Mouse (Mus musculus) right cerebral cortex, postnatal 36 days (tissue): ENCODE results near the gene Srl.
"Not testable (repeated sequence)": the region's sequence is repeated elsewhere in the genome, so short reads cannot be mapped to it uniquely, and the experiment has no call there.

ENCODE experiments used
- DNase-seq, 2 experiments: peaks; one replicate each; pipeline ENCODE4 v3.0.0; 2022; ENCODE audit warnings: low spot score in 2 of 2, mixed read lengths in 1 of 2

The Srl gene

DNA sequence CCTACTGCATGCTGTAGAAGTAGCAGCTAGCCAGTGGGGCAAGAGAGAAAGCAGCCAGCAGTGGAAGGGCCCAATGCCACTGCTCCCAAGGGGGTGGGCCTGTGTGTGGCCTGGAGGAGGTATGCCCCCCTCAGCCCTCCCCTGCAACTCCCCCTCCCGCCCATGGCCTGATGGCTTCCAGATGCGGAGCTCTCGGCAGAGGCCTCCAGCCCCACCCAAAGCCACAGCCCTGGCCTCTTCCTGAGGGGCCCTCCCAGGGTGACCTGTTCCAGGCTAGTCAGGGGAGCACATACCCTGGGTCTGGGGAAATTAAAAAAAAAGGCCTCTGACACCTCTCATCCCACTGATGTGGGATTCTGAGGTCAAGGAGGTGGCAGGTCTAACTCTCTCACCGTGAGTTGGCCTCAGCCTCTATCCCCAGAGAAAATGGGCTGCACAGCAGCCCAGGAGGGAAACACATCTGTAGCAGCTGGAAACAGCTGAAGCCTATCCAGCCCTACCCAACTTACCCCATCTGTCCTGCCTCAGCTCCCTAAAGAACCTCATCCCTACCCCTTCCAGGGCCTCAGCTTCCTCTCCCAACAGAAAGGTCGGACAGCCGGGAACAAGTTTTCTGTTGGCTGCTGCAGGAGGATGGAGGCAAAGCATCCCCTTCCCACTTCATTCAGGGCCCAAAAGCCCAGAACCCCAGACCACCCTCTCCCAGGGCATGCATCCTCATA, 11.4 kb upstream of the Srl start:
- no peak for DNase-seq

DNA sequence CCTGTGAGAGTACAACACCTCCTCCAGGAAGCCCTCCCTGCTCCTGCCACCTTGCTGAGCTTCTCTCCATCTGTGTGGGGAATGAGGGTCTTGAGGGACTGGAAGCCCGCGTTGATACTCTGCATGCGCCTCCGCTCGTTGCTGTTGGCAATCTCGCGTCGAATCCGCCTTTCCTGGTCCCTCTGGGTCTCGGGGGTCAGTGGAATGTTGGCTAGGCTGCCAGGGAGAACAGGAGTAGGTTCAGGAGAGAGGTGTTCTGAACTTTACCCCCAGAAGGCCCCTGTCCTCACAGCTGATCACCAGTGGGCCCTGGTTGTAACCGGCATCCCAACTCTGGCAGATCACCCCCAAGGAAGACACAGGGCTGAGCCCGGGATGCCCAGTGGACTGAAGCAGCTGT, 10.3 kb upstream of the Srl start:
- no peak for DNase-seq

DNA sequence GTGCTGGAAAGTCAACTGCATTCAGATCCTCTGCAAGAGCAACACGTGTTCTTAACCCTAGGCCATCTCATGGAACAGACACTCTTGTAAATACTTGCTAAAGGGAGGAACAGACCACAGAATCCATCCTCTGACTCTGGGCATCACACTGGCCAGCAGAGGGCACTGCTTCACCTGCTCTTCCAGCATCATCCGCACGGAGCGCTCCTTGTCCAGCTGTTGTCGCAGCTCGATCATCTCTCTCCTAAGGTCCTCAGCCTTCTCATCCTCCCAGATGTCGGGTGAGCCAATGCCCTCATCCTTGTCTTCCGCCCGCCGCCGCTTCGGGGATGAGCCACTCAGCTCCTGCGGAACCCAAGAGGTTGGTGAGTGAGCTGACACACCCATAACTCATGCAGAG, 9.4 kb upstream of the Srl start:
- DNase-seq, result peak; percentile 27 to 47

- DNase-seq, result no peak
Observed at GRCm38 (mm10) chr16:4548953-4549688, 7.5 kb upstream of the Srl start.

GRCm38 (mm10) chr16:4547611-4548010, 6.0 kb upstream of the Srl start:
- DNase-seq, result no peak

- no peak for DNase-seq
Observed at GRCm38 (mm10) chr16:4546838-4547237, 5.2 kb upstream of the Srl start.

DNA sequence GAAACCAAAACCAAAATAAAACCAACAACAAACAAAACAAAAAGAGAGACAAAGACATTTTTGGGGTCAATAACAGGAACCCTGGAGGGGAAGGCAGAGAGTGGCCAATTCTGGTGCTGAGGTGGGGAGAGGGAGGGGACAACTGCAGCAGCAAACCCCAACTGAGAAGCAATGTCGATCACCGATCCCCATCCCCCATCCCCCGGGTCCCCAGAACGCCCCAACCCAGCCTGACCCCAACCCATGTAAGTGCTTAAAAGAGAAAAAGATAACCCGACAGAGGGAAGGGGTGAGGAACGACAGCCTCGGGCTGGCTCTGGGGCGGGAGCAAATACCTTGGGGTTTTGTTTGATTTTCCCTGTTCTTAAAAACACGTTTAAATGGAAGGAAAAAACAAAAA, 3.2 kb upstream of the Srl start:
- DNase-seq, result no peak

DNA sequence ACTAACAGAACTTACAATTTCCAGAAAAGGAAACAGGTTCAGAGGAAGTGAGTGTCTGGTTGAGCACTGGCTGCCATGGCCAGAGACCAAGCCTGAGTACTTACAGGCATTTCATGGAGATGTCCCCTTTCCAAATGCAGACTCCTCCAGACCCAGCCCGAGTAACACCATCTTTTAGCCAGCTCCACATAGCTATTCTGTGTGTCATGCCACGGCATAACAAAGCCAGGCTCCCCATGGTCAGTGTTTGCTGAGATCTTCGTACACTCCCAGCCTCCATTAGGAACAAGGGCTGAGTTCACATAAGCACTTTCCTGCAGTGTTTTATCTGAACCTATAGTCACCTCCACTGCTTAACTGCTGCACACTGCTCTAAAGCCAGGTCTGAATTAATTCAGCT, 1.6 kb upstream of the Srl start:
- no peak for DNase-seq

DNA sequence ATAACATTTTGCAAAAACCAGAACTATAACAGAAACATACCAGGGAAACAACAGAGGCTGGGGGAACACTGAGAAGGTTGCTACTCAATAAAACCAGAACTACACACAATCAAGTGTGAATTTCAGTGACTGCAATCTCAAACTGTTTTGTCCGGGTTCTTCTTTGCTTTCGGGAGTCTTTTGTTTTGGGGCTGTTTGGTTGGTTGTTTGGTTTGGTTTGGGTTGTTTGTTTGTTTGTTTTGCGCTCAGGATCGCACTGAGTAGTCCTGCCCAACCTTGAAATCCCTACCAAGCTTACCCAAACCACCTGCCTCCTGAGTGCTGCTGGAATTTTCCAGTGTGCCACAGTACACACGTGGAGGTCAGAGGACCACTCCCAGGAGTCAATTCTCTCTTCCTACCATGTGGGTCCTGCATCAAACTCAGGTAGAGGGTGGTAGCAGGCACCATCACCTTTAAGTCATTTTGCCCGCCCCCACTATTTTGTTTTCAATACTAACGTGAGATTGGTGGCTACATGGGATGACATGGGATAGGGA, 689 bp upstream of the Srl start:
- DNase-seq, result no peak

- DNase-seq, result no peak
Observed at GRCm38 (mm10) chr16:4541033-4541432, 583 bp downstream of the Srl start.

DNA sequence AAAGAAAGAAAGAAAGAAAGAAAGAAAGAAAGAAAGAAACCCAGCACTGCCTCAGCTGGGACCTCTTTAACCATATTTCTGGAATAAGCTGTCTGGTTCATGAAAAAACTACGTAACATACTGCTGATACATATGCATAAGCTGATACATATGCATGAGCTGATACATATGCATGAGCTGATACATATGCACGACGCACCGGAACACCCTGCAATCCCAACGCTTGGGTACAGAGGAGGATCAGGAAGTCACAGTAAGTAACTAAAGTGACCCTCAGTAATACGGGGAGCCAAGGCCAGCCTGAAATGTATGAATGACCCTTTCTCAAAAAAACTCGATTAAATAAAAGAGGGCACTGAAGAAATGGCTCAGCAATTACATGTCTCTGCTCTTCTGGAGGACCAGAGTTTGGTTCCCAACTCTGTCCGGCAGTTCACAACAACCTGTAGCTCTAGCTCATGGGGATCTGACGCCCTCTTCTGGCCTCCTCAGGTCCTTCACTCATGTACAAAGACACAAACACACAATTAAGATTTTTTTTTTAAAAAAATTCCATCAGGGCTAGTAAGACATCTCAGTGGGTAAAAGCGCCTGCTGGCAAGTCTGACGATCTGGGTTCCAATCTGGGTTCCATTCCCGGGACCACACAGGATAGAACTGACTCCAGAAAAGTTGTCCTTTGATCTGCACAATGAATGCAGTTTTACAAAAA, 1.4 kb downstream of the Srl start:
- no peak for DNase-seq

GRCm38 (mm10) chr16:4539521-4539920, 2.1 kb downstream of the Srl start:
- DNase-seq, result no peak

GRCm38 (mm10) chr16:4537616-4538358, 3.8 kb downstream of the Srl start:
- DNase-seq, result no peak

GRCm38 (mm10) chr16:4527373-4527772, 14.2 kb downstream of the Srl start:
- DNase-seq, result not testable (repeated sequence)

DNA sequence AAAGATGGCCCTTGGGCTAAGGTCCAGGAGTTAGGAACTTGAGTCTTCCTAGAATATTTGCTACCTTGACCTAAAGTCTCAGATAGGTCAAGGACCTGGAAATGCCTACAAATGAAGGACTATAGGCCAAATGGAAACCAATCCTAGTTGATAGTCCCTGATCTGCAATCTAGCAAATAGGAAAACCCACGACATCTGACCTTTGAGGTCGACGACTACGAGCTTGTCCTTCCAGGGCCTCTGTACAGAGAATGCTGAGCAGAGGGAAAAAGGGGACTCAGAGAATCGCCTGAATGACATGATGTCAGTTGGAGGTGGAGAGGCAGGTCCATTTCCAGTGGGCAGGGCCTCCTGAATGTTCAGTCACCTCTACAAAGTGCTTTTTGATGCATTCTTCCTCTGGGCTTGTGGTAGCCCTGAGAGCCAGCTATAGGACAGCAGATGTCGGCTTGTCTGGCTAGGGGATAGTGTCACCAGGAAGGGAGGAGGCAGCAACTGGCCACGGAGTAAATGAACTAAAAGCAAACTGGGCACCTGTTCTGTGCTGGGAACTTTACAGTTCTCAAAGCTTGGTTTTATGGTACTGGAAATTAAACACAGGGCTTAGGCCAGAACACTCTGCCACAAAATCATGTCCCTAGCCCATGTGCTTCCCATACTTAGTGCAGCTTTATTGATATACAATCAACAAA, 18.2 kb downstream of the Srl start:
- no peak for DNase-seq

DNA sequence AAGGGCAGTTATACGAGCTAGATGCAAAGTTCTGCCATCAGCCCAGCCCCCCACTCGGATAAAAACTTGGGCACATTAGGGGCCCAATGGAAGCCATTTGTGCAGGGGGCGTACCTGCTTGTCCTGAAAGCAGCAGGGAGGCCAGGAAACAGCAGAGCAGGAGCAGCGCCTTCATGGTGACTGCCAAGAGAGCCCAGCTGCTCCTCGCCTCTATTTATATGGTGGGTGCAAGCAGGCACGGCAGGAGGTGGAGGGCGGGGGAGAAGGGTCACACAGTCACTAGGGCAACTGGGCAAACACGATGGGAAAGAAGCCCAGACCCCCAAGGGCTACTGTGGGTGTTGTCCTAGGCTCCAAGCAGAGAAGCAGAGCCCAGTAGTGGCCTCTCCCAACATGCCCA, 18.7 kb downstream of the Srl start:
- DNase-seq, result no peak

GRCm38 (mm10) chr16:4521735-4522530, 19.7 kb downstream of the Srl start:
- no peak for DNase-seq

DNA sequence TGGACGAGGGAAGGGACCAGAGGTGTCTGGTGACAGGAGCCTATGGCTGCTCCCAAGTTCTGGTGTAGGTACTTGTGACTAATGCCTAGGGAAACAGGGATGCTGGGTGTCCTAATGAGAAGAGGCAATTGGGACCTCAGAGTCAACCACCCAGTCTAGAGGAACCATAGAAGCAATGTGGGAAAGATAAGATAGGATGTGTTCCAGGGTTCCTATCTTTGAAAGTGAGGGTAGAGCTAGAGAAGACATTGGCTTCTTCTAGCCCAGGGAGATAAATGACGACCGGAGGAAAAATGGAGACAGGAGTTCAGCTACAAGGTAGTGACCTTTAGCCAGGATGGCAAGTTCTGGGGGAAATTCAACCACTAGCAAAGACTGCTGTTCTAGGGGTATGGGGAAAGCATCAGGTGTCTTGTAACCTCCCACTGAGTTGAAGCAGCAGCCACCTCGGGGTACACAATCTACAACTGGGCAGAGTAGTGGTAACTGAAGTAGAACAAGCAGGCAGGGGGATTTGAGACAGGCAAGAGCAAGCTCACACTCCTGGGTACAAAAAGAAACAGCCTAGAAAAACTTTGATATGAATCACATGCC, 20.4 kb downstream of the Srl start:
- no peak for DNase-seq

GRCm38 (mm10) chr16:4520673-4521072, 20.9 kb downstream of the Srl start:
- no peak for DNase-seq

DNA sequence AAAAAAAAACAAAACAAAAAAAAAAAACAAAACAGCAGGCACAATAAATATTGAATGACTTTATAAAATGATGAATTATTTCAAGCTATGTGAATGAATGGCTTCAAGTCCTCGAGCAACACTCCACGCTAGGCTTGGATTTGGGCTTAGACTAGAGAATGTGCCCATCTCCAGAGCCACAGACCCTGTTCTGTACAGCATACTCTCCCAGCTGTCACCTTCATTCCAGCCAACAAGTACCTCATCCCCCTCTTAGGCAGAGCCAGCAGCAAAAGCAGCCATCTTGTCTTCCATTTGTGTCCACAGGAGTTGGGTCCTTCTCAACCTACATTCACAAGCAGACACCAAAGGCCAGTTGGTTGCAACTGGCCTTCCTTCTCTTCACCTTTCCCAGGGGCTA, 21.8 kb downstream of the Srl start:
- no peak for DNase-seq
